Mouse (Mus musculus) layer of hippocampus, adult 9-10 months (tissue): ENCODE data around the gene Syp.

Experiments
- DNase-seq: peaks from one replicate; pipeline ENCODE4 v3.0.0; 2022; ENCODE audit warnings: low spot score

The Syp gene

GRCm38 (mm10) chrX:7664791-7665190 is 26.5 kb downstream of the Syp start:
- no peak for DNase-seq

GRCm38 (mm10) chrX:7665739-7666502 is 27.6 kb downstream of the Syp start:
- no peak for DNase-seq

- DNase-seq = no peak
These were observed 32.2 kb downstream of the Syp start for GRCm38 (mm10) chrX:7670390-7670881.

GRCm38 (mm10) chrX:7670921-7671623 is 32.8 kb downstream of the Syp start, which contains the start of gene Plp2:
Plp2 (minus strand) TSS chrX:7671390.
- no peak for DNase-seq

GRCm38 (mm10) chrX:7672739-7673138 is 34.5 kb downstream of the Syp start:
- no peak for DNase-seq

- no peak for DNase-seq
These were observed 35.5 kb downstream of the Syp start for GRCm38 (mm10) chrX:7673578-7674281.

GRCm38 (mm10) chrX:7674284-7675000 is 36.2 kb downstream of the Syp start:
- DNase-seq = no peak

GRCm38 (mm10) chrX:7675001-7675380 is 36.7 kb downstream of the Syp start:
- DNase-seq = no peak

- no peak for DNase-seq
These were observed 40.7 kb downstream of the Syp start for GRCm38 (mm10) chrX:7678986-7679385.

- peak; percentile 52 for DNase-seq
These were observed 41.3 kb downstream of the Syp start for GRCm38 (mm10) chrX:7679405-7680056.

- no peak for DNase-seq
These were observed 41.8 kb downstream of the Syp start for GRCm38 (mm10) chrX:7680057-7680412.

GRCm38 (mm10) chrX:7680864-7681263 is 42.6 kb downstream of the Syp start, which contains the start of gene Magix:
Magix (minus strand) TSS chrX:7681251.
- no peak for DNase-seq

GRCm38 (mm10) chrX:7688321-7688720 is 50.0 kb downstream of the Syp start:
- DNase-seq = no peak

GRCm38 (mm10) chrX:7690486-7690885 is 52.2 kb downstream of the Syp start:
- no peak for DNase-seq

GRCm38 (mm10) chrX:7692862-7693261 is 54.6 kb downstream of the Syp start:
- no peak for DNase-seq

GRCm38 (mm10) chrX:7696520-7696919 is 58.2 kb downstream of the Syp start:
- no peak for DNase-seq

GRCm38 (mm10) chrX:7696954-7697381 is 58.7 kb downstream of the Syp start, which contains the start of gene Gpkow:
Gpkow (plus strand) TSS chrX:7697131.
- peak; percentile 73 for DNase-seq
